Comparison of ENCODE assay signal across 9 mouse cellular contexts in genomic region chr6:50938879-50939278, GRCm38 (mm10).
DNase-seq lines count a peak whose midpoint lies in the region; ATAC-seq and TF ChIP-seq lines count a peak whose summit lies in the region.
"Had no signal": no experiment of that assay in that cellular context is flagged by ENCODE, and none has a peak within 500 bp of the region (broad histone marks: within the 10 kb centered on the region; RNA-seq: fewer than 3 reads in every experiment).

No protein-coding gene starts in this region.

- no peak for TF ChIP-seq EP300 in heart, postnatal 0 days (IDR thresholded peaks at IDR 0.05; ENCODE audit: low read depth)
- TF ChIP-seq EP300 in lung, postnatal 0 days (IDR thresholded peaks at IDR 0.05) = no peak

- 0 out of 2 replicates have a peak, but pooled peaks cover 8% of the 10 kb centered on the region for H3K4me1 ChIP-seq in heart, postnatal 0 days (ENCODE audit: control insufficient read depth, insufficient read depth)
- H3K4me1 ChIP-seq in spleen, adult 2 months (ENCODE audit: control insufficient read depth, insufficient read depth, insufficient read length) = no peaks in the 10 kb centered on the region
- peaks cover 14% of the 10 kb centered on the region; the same call in 1 of the 2 replicates for H3K4me1 ChIP-seq in embryonic facial prominence, embryonic 12.5 days
- no peaks in the 10 kb centered on the region for H3K4me1 ChIP-seq in lung, postnatal 0 days (ENCODE audit: insufficient read depth, low read depth, low read length)

- H3K27ac ChIP-seq in heart, postnatal 0 days (ENCODE audit: low read depth) = no peak overlapping the region
- no peak overlapping the region for H3K27ac ChIP-seq in spleen, adult 2 months (ENCODE audit: insufficient read depth, low read length)
- H3K27ac ChIP-seq in embryonic facial prominence, embryonic 12.5 days = peak overlapping the region; percentile 72
- H3K27ac ChIP-seq in lung, postnatal 0 days (ENCODE audit: low read length) = no peak overlapping the region

- peak; percentile 49 for DNase-seq in heart, postnatal 0 days (ENCODE audit: low spot score)
- no peak for DNase-seq in heart, postnatal 25 days (ENCODE audit: low spot score)
- no peak for DNase-seq in spleen, adult 2 months (ENCODE audit: low read depth in 1 of 2, low spot score in 2 of 2)
- no peak for DNase-seq in spleen, postnatal 14 days (ENCODE audit: low spot score in 2 of 2)
- DNase-seq in lung, postnatal 0 days (ENCODE audit: low spot score) = peak; percentile 75
- DNase-seq in spleen, postnatal 4 days (ENCODE audit: low spot score in 2 of 2) = no peak
- DNase-seq in adrenal gland, postnatal 25 days = no peak

- intact Hi-C loops in heart, postnatal 25 days (cut with DNase I) = loop anchor here (2.0 to 5.0 kb wide), 2 partner anchors 98 to 230 kb away; no protein-coding TSS in a partner anchor

- TF ChIP-seq CTCF in heart, postnatal 0 days (IDR thresholded peaks at IDR 0.05; ENCODE audit: low read depth) = peak; percentile 62
- TF ChIP-seq CTCF in spleen, adult 2 months (IDR thresholded peaks at IDR 0.05; ENCODE audit: extremely low read depth, insufficient read depth, insufficient read length, insufficient replicate concordance) = peak; percentile 44; the same call in 1 of the 2 replicates
- TF ChIP-seq CTCF in lung, postnatal 0 days (IDR thresholded peaks at IDR 0.05) = peak; percentile 85

- no peak overlapping the region for H3K9ac ChIP-seq in heart, postnatal 0 days (replicated peaks; ENCODE audit: low read depth, low read length)
- no peak overlapping the region for H3K9ac ChIP-seq in embryonic facial prominence, embryonic 12.5 days
- H3K9ac ChIP-seq in lung, postnatal 0 days (replicated peaks; ENCODE audit: low read depth) = no peak overlapping the region
- H3K9ac ChIP-seq: limb, embryonic 12.5 days had no signal

- no peak for TF ChIP-seq POLR2A in spleen, adult 2 months (IDR thresholded peaks at IDR 0.05; ENCODE audit: low read depth, low read length)

- ATAC-seq in heart, postnatal 0 days (ENCODE audit: insufficient read depth, low read depth) = no peak
- ATAC-seq in embryonic facial prominence, embryonic 12.5 days (ENCODE audit: insufficient number of reproducible peaks, insufficient read depth, low FRiP score, low TSS enrichment) = no peak
- ATAC-seq in lung, postnatal 0 days = peak; percentile 44; the same call in 1 of the 2 replicates

- WGBS in heart, postnatal 0 days = 26% methylated on average over 7 of the region's 7 CpGs
- 18% methylated on average over 7 of the region's 7 CpGs for WGBS in spleen, adult 2 months
- WGBS in embryonic facial prominence, embryonic 12.5 days = 27% methylated on average over 7 of the region's 7 CpGs
- 17% methylated on average over 7 of the region's 7 CpGs for WGBS in lung, postnatal 0 days

- no peak overlapping the region for H3K4me2 ChIP-seq in heart, postnatal 0 days (ENCODE audit: low read depth, low read length)
- no peak overlapping the region for H3K4me2 ChIP-seq in embryonic facial prominence, embryonic 12.5 days (replicated peaks)
- no peak overlapping the region for H3K4me2 ChIP-seq in lung, postnatal 0 days (replicated peaks; ENCODE audit: low read depth, low read length)
- H3K4me2 ChIP-seq: limb, embryonic 12.5 days had no signal

- H3K27me3 ChIP-seq in heart, postnatal 0 days (ENCODE audit: control insufficient read depth, insufficient read depth, low read length) = no peaks in the 10 kb centered on the region
- no peaks in the 10 kb centered on the region for H3K27me3 ChIP-seq in spleen, adult 2 months (ENCODE audit: control insufficient read depth, insufficient read depth, low read length)
- no peaks in the 10 kb centered on the region for H3K27me3 ChIP-seq in embryonic facial prominence, embryonic 12.5 days
- H3K27me3 ChIP-seq in lung, postnatal 0 days (replicated peaks; ENCODE audit: insufficient read depth, low read length) = no peaks in the 10 kb centered on the region

- H3K4me3 ChIP-seq in heart, postnatal 0 days (ENCODE audit: low read depth, low read length) = no peak overlapping the region
- H3K4me3 ChIP-seq in spleen, adult 2 months (ENCODE audit: extremely low read depth, insufficient read depth, insufficient read length) = no peak overlapping the region
- H3K4me3 ChIP-seq in embryonic facial prominence, embryonic 12.5 days = no peak overlapping the region
- H3K4me3 ChIP-seq in lung, postnatal 0 days (ENCODE audit: low read depth, low read length) = no peak overlapping the region
- H3K4me3 ChIP-seq: limb, embryonic 12.5 days had no signal

- H3K9me3 ChIP-seq in heart, postnatal 0 days (replicated peaks; ENCODE audit: control insufficient read depth, low read length) = no peaks in the 10 kb centered on the region
- no peaks in the 10 kb centered on the region for H3K9me3 ChIP-seq in embryonic facial prominence, embryonic 12.5 days
- H3K9me3 ChIP-seq in lung, postnatal 0 days (ENCODE audit: low read length) = no peaks in the 10 kb centered on the region
- H3K9me3 ChIP-seq: limb, embryonic 12.5 days had no signal

- H3K36me3 ChIP-seq in heart, postnatal 0 days (replicated peaks; ENCODE audit: control insufficient read depth, insufficient read depth, low read length) = no peaks in the 10 kb centered on the region
- H3K36me3 ChIP-seq in spleen, adult 2 months (ENCODE audit: control insufficient read depth, insufficient read depth, low read length) = no peaks in the 10 kb centered on the region
- no peaks in the 10 kb centered on the region for H3K36me3 ChIP-seq in embryonic facial prominence, embryonic 12.5 days
- H3K36me3 ChIP-seq in lung, postnatal 0 days (ENCODE audit: insufficient read depth, low read length) = no peaks in the 10 kb centered on the region
- H3K36me3 ChIP-seq: limb, embryonic 12.5 days had no signal

Comparison
In these comparisons a context has a peak if more than half of its experiments do, and no peak if none do; other contexts are left out.
1. DNase-seq: peak in heart, postnatal 0 days (single experiment) and lung, postnatal 0 days (single experiment); none in heart, postnatal 25 days (single experiment), spleen, adult 2 months (0 of 2), spleen, postnatal 14 days (0 of 2), spleen, postnatal 4 days (0 of 2) and adrenal gland, postnatal 25 days (single experiment).
2. Peak in every context shown above with its lines, with median percentiles within 50 percentile points of each other: CTCF ChIP-seq.